Mouse (Mus musculus) layer of hippocampus, adult 9-10 months (tissue): ENCODE measurements at regions not wholly inside any gene's neighbourhood (a gene's known extent, or its start where the extent isn't known, plus 50 kb on each side); places are given as distances from the start of the nearest gene placed in this dataset.

ENCODE experiments used
- DNase-seq: peaks from one replicate; pipeline ENCODE4 v3.0.0; 2022; ENCODE audit warnings: low spot score

GRCm38 (mm10) chr3:16941146-16941545 is 934.9 kb upstream of the Gm5150 start:
- DNase-seq = no peak

GRCm38 (mm10) chr3:16939533-16939932 is 933.3 kb upstream of the Gm5150 start:
- DNase-seq = no peak

GRCm38 (mm10) chr3:16939127-16939526 is 932.9 kb upstream of the Gm5150 start:
- no peak for DNase-seq

- DNase-seq = no peak
Observed at GRCm38 (mm10) chr3:16938491-16939001, 932.3 kb upstream of the Gm5150 start.

- DNase-seq = no peak
Observed at GRCm38 (mm10) chr3:16930299-16930698, 924.1 kb upstream of the Gm5150 start.

GRCm38 (mm10) chr3:16929846-16930245 is 923.6 kb upstream of the Gm5150 start:
- no peak for DNase-seq

- DNase-seq = no peak
Observed at GRCm38 (mm10) chr3:16924018-16924417, 917.8 kb upstream of the Gm5150 start.

GRCm38 (mm10) chr3:16923234-16923914 is 917.1 kb upstream of the Gm5150 start:
- no peak for DNase-seq

- DNase-seq = no peak
Observed at GRCm38 (mm10) chr3:16921330-16921729, 915.1 kb upstream of the Gm5150 start.

GRCm38 (mm10) chr3:16918374-16918773 is 912.1 kb upstream of the Gm5150 start:
- DNase-seq = no peak

GRCm38 (mm10) chr3:16916072-16916403 is 909.8 kb upstream of the Gm5150 start:
- no peak for DNase-seq

- DNase-seq = no peak
Observed at GRCm38 (mm10) chr3:16915389-16916071, 909.3 kb upstream of the Gm5150 start.

- DNase-seq = no peak
Observed at GRCm38 (mm10) chr3:16888132-16888531, 881.9 kb upstream of the Gm5150 start.

- no peak for DNase-seq
Observed at GRCm38 (mm10) chr3:16872337-16873117, 866.3 kb upstream of the Gm5150 start.

GRCm38 (mm10) chr3:16860034-16860433 is 853.8 kb upstream of the Gm5150 start:
- no peak for DNase-seq

- DNase-seq = no peak
Observed at GRCm38 (mm10) chr3:16858931-16859330, 852.7 kb upstream of the Gm5150 start.

GRCm38 (mm10) chr3:16855251-16855650 is 849.0 kb upstream of the Gm5150 start:
- DNase-seq = no peak

GRCm38 (mm10) chr3:16853992-16854391 is 847.8 kb upstream of the Gm5150 start:
- DNase-seq = no peak

GRCm38 (mm10) chr3:16846785-16847520 is 840.7 kb upstream of the Gm5150 start:
- no peak for DNase-seq

- DNase-seq = no peak
Observed at GRCm38 (mm10) chr3:16820536-16820935, 814.3 kb upstream of the Gm5150 start.

- DNase-seq = no peak
Observed at GRCm38 (mm10) chr3:16819218-16820122, 813.2 kb upstream of the Gm5150 start.
